Mouse (Mus musculus): ENCODE measurements around the gene Zfp654. TPM values are rescaled to one million over a fixed set of nuclear protein-coding genes. Genes with fewer than 3 reads are reported as not detected.
"Not testable (repeated sequence)": the region's sequence is repeated elsewhere in the genome, so short reads cannot be mapped to it uniquely, and the experiment has no call there.

Zfp654 gene
- polyA plus RNA-seq, 1 experiment from 2014 or later, result 6.8 TPM

DNA sequence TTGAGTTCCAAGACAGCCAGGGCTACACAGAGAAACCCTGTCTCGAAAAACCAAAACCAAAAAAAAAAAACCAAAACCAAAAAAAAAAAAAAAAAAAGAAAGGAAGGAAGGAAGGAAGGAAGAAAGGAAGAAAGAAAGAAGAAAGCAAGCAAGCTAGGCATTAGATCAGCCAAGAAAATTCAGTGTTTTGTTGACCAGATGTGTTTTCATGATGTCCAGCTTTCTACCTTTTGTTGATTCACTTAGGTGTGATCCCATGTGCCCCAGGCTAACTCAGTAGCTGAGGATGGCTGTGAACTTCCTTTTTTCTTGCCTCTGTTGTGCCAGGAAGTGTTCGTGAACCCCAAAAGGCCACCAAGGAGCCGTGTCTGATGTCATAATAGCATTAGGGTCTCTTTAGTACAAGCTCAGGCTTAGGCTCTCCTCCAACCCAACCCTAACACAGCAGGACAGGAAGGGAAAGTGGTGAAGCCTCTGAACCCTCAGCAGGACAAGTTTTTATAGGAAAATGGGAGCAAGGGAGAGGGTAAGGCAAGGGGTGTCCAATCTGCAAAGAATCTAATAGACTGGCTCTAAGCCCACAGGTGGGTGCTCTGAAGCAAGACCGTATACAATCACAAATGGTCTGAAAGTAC is 25.3 kb upstream of the Zfp654 start:
- 76% methylated on average over 4 of the region's 4 CpGs for whole genome bisulfite sequencing
- no peak overlapping the region for H3K4me3 ChIP-seq
- H3K4me1 ChIP-seq, result no peaks in the 10 kb centered on the region
- H3K4me2 ChIP-seq (replicated peaks), result no peak overlapping the region
- no peak for ATAC-seq (ENCODE audit: low FRiP score, low read depth)
- no peaks in the 10 kb centered on the region for H3K9me3 ChIP-seq
- H3K9ac ChIP-seq, result no peak overlapping the region
- no peaks in the 10 kb centered on the region for H3K27me3 ChIP-seq
- no peaks in the 10 kb centered on the region for H3K36me3 ChIP-seq
- H3K27ac ChIP-seq, result no peak overlapping the region

DNA sequence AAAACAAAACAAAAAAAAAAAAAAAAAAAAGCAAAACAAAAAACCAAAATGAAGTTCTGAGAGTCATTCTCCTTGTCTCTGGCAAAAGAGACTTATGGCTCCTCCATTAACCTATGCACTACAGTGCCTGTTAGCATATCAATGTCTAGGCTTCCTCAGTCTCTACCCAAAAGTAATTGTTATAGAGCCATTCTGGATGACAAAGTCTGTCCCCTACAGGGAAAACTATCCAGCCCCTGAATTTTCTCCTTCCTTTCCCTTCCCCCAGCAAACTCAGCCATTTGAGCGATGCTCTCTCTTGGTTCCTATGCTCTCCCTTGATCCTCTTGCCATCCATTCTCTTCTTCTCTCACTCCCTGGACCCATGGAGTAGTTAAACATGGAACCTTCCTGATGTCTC is 24.4 kb upstream of the Zfp654 start:
- H3K4me2 ChIP-seq (replicated peaks), result no peak overlapping the region
- no peak overlapping the region for H3K27ac ChIP-seq
- no peaks in the 10 kb centered on the region for H3K4me1 ChIP-seq
- H3K9ac ChIP-seq, result no peak overlapping the region
- ATAC-seq (ENCODE audit: low FRiP score, low read depth), result no peak
- WGBS, result 91% methylated on average over 1 of the region's 1 CpGs
- H3K27me3 ChIP-seq, result no peaks in the 10 kb centered on the region
- H3K9me3 ChIP-seq, result no peaks in the 10 kb centered on the region
- no peaks in the 10 kb centered on the region for H3K36me3 ChIP-seq
- no peak overlapping the region for H3K4me3 ChIP-seq

DNA sequence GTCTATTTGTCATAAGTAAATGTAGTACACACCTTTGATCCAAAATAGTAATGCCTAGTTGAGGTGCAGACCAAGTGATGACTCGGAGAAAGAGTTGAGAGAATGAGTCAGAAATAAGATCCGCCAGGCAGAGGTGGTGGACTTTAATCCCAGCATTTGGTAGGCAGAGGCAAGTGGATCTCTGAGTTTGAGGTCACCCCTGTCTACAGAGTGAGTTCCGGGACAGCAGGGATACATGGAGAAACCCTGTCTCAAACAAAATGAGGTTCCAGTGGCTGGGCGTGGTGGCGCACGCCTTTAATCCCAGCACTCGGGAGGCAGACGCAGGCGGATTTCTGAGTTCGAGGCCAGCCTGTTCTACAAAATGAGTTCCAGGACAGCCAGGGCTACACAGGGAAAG is 23.9 kb upstream of the Zfp654 start:
- Histone ChIP-seq H3K27ac (no peak overlapping the region), H3K9ac (no peak overlapping the region), H3K4me3 (no peak overlapping the region), H3K36me3 (no peaks in the 10 kb centered on the region), H3K4me2 (replicated peaks) (no peak overlapping the region), H3K9me3 (no peaks in the 10 kb centered on the region), H3K27me3 (no peaks in the 10 kb centered on the region), H3K4me1 (no peaks in the 10 kb centered on the region)
- 97% methylated on average over 10 of the region's 10 CpGs for WGBS
- ATAC-seq (ENCODE audit: low FRiP score, low read depth), result no peak

DNA sequence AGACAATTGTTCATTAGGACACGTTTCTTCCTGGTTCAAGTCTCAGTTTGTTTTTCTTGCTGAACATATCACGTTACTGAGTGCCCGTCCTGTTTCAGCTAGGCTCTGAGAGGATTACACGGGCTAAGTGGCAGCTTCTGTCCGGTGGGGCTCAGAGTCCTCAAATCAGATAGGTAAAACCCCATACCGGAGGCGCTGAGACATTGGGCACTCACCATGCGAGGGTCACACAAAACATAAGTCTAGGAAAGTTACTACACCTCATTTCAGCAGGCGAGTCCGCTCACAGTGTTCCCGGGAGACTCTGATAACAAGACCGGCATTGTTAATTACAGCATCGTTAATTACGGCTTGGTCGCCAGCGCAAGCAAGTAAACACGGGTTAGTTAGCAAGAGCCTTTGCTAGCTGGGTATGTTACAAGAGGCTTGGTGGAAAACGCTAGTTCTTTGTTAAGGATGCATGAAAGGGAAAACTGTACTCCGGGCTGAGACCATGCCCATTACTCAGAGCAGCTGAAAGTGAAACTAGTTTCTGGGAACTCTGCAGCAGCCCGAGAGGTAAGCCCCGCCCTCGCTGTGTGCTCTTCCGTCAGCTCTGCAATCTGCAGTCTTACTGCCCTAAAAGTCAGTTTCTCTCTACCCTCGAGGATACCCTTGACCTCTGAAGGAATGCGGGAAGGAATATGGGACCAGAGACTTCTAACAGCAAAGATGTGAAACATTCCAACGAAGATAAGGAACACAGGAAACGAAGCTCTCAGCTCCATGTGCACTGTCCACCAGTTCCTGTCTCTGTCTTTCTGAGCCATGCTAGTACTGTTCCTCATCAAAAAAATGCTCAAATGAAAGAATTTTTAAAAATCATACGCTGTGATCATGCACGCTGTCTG is 22.2 kb upstream of the Zfp654 start:
- Histone ChIP-seq H3K9me3 (no peaks in the 10 kb centered on the region), H3K9ac (peak overlapping the region; percentile 77), H3K4me3 (peak overlapping the region; percentile 70), H3K36me3 (no peaks in the 10 kb centered on the region), H3K27me3 (no peaks in the 10 kb centered on the region), H3K4me1 (no peaks in the 10 kb centered on the region), H3K4me2 (replicated peaks) (peak overlapping the region; percentile 66), H3K27ac (peak overlapping the region; percentile 86)
- ATAC-seq (ENCODE audit: low FRiP score, low read depth), result peak; percentile 97
- WGBS, result 2% methylated on average over 29 of the region's 29 CpGs

DNA sequence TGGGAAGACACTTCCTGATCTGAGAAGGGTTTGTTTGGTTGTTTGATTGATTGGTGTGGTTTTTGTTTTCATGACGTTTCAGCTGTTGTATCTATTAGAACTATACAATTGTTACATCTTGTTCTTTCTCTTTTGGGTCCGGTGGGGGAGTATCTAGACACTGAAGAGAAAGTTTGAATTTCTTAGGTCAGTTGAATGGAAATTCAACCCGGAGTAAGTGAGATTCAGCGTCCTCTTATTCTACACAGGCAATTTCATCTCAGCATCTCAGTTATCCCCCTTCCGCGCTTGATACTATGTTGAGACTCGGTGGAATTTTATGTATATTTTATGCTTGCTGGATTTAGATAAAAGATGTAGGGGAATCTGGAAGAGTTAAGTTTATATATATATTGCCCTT is 21.4 kb upstream of the Zfp654 start:
- Histone ChIP-seq H3K9me3 (no peaks in the 10 kb centered on the region), H3K27ac (no peak overlapping the region), H3K36me3 (no peaks in the 10 kb centered on the region), H3K4me1 (no peaks in the 10 kb centered on the region), H3K4me2 (replicated peaks) (peak overlapping the region; percentile 66), H3K27me3 (no peaks in the 10 kb centered on the region), H3K4me3 (peak overlapping the region; percentile 70), H3K9ac (no peak overlapping the region)
- ATAC-seq (ENCODE audit: low FRiP score, low read depth), result no peak
- 14% methylated on average over 7 of the region's 7 CpGs for WGBS

DNA sequence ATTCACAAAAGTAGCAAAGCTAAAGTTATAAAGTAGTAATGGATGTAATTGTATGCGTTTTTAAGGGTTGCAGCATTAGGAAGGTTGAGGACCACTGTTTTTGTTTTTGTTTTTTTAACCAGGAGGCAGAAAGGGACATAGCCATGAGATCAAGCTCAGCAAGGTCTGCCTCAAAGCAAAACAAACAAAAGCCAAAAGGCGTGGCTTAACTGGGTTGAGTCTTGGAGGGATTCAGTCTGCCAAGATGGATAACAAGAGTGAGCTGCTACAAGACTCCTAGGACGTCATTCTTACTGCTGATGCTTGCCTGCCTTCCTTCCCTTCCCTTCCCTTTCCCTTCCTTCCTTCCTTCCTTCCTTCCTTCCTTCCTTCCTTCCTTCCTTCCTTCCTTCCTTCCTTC is 20.8 kb upstream of the Zfp654 start:
- ATAC-seq (ENCODE audit: low FRiP score, low read depth), result no peak
- Histone ChIP-seq H3K4me3 (no peak overlapping the region), H3K9me3 (no peaks in the 10 kb centered on the region), H3K9ac (no peak overlapping the region), H3K27ac (no peak overlapping the region), H3K4me2 (replicated peaks) (no peak overlapping the region), H3K4me1 (no peaks in the 10 kb centered on the region), H3K27me3 (no peaks in the 10 kb centered on the region), H3K36me3 (no peaks in the 10 kb centered on the region)
- 42% methylated on average over 3 of the region's 3 CpGs for WGBS

DNA sequence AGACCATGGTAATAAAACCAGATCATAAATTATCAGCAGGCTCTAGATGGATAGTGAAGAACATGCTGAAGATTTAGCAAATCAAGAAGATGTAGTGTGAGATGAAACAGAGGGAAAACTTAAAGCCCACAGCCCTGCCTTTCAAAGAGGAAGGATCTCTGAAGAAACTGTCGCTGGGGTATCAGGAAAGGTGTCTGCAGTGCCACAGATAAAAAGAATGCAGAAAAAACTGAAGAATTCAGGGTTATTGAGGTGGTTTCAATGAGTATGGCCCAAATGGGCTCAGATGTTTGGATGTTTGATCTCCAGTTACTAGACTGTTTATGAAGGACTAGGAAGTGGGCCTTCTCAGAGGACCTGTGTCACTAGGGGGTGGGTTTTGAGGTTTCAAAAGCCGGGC is 18.2 kb upstream of the Zfp654 start:
- ATAC-seq (ENCODE audit: low FRiP score, low read depth), result no peak

DNA sequence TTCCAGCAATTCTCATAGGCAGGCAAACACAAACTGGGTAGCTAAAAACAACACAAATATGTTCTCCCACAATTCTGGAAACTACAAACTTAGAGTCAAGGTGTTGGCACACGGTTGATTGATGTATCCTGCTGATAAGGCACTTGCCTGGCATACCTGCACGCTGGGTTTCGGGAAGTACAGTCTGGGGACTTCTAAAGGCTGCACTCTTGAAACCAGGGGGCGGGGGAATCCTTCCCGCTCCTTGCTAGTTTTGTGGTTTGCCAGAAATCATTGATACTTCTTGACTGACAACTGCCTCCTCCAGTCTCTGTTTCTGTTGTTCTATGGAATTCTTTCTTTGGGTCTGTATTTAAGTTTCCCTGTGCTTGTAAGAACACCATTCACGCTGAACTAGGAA is 17.2 kb upstream of the Zfp654 start:
- Histone ChIP-seq H3K36me3 (no peaks in the 10 kb centered on the region), H3K4me2 (replicated peaks) (no peak overlapping the region), H3K4me1 (no peaks in the 10 kb centered on the region), H3K27ac (no peak overlapping the region), H3K4me3 (no peak overlapping the region), H3K9me3 (no peaks in the 10 kb centered on the region), H3K27me3 (no peaks in the 10 kb centered on the region), H3K9ac (no peak overlapping the region)
- WGBS, result 58% methylated on average over 6 of the region's 6 CpGs
- no peak for ATAC-seq (ENCODE audit: low FRiP score, low read depth)

More for the DNA sequence above, 18.2 kb upstream of the Zfp654 start:
- no peaks in the 10 kb centered on the region for H3K4me1 ChIP-seq
- 72% methylated on average over 2 of the region's 2 CpGs for WGBS
- no peaks in the 10 kb centered on the region for H3K36me3 ChIP-seq
- no peak overlapping the region for H3K4me3 ChIP-seq
- H3K9me3 ChIP-seq, result no peaks in the 10 kb centered on the region
- no peak overlapping the region for H3K4me2 ChIP-seq (replicated peaks)
- no peak overlapping the region for H3K27ac ChIP-seq
- no peaks in the 10 kb centered on the region for H3K27me3 ChIP-seq
- H3K9ac ChIP-seq, result no peak overlapping the region

DNA sequence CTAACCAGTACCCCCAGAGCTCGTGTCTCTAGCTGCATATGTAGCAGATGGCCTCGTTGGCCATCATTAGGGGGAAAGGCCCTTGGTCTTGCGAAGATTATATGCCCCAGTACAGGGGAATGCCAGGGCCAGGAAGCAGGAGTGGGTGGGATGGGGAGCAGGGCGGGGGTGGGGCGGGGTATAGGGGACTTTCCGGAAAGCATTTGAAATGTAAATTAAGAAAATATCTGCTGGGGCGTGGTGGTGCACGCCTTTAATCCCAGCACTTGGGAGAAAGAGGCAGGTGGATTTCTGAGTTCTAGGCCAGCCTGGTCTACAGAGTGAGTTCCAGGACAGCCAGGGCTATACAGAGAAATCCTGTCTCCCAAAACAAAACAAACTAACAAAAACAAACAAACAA is 14.4 kb upstream of the Zfp654 start:
- not testable (repeated sequence) for H3K4me1 ChIP-seq; H3K4me2 ChIP-seq (replicated peaks); H3K36me3 ChIP-seq; H3K27me3 ChIP-seq; H3K9me3 ChIP-seq; ATAC-seq (ENCODE audit: low FRiP score, low read depth); H3K9ac ChIP-seq; H3K4me3 ChIP-seq; H3K27ac ChIP-seq
- 88% methylated on average over 8 of the region's 8 CpGs for WGBS

DNA sequence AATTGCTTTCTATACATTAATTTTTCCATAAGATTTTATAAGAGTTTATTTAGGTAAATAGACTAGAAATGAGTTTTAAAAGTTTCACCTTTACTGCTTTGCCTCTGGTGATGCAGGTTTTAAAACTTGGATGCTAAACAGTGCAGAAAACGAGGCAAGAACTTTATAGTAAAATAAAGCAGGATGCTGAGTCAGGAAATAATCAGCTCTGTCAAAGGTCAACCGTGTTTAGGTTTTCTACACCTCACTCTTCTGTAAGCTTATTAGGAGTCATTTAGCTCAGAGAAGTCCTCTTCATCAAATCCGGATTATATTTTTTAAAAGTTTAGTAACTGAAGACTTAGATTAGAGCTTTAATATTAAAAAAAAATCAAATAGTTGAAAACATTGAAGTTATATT is 5.5 kb upstream of the Zfp654 start:
- Histone ChIP-seq H3K4me1 (peaks cover 16% of the 10 kb centered on the region), H3K9ac (no peak overlapping the region), H3K4me3 (no peak overlapping the region), H3K27me3 (no peaks in the 10 kb centered on the region), H3K9me3 (no peaks in the 10 kb centered on the region; the same call in 1 of the 2 replicates), H3K4me2 (replicated peaks) (no peak overlapping the region), H3K36me3 (peaks cover 37% of the 10 kb centered on the region), H3K27ac (no peak overlapping the region)
- ATAC-seq (ENCODE audit: low FRiP score, low read depth), result no peak
- WGBS, result 80% methylated on average over 3 of the region's 3 CpGs

DNA sequence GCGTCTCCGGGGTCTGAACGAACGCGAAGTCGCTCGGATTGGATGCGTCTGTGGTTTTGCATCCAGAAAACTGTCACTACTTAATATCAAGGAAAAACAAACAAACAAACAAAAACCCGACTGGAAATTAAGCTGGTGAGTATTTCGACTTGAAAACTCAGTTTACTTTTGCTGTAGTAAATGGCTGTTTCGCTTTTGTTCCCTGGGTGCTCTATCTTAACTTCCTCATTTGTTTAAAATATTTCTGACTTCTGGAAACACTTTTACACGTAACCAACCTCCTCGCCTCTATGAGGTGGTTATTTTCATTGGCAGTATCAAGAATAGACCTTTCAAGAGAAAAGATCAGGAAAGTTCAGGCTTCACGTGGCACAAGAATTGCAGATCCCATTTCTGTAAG is 1.4 kb upstream of the Zfp654 start:
- peak overlapping the region; percentile 67 for H3K4me2 ChIP-seq (replicated peaks)
- H3K36me3 ChIP-seq, result peaks cover 29% of the 10 kb centered on the region
- H3K9me3 ChIP-seq, result no peaks in the 10 kb centered on the region; the same call in 1 of the 2 replicates
- peak overlapping the region; percentile 95 for H3K9ac ChIP-seq
- H3K27ac ChIP-seq, result peak overlapping the region; percentile 97; the same call in 1 of the 2 replicates
- H3K4me3 ChIP-seq, result peak overlapping the region; percentile 97
- no peaks in the 10 kb centered on the region for H3K27me3 ChIP-seq
- WGBS, result 5% methylated on average over 14 of the region's 14 CpGs
- H3K4me1 ChIP-seq, result peaks cover 26% of the 10 kb centered on the region
- ATAC-seq (ENCODE audit: low FRiP score, low read depth), result no peak

DNA sequence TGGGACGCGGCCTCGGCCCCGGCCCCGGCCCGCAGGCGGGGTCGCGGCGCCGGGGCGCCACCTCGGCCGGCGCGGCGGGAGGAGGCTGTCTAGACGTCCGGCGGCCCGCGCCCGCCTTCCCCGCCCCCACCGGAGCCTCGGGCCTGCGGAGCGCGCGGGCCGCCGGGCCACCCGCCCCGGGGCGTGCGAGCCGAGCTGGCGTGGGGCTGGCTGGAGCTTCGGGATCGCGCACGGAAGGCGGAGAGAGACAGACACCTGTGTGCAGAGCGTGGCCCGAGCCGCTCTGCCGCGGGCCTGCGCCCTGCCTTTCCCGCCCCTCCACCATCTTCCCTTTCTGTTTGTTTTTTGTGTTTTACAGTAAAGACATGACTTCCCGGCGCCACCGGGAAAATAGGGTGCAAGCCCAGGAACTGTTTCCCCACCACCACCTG is 1.0 kb upstream of the Zfp654 start:
- Histone ChIP-seq H3K4me1 (peaks cover 26% of the 10 kb centered on the region), H3K27ac (peak overlapping the region; percentile 97), H3K4me2 (replicated peaks) (peak overlapping the region; percentile 67), H3K4me3 (peak overlapping the region; percentile 97), H3K9me3 (no peaks in the 10 kb centered on the region; the same call in 1 of the 2 replicates), H3K36me3 (peaks cover 26% of the 10 kb centered on the region), H3K27me3 (no peaks in the 10 kb centered on the region), H3K9ac (peak overlapping the region; percentile 95)
- WGBS, result 0% methylated on average over 18 of the region's 53 CpGs
- ATAC-seq (ENCODE audit: low FRiP score, low read depth), result peak; percentile 0; the same call in 1 of the 2 replicates
